Mouse (Mus musculus) olfactory bulb, adult 2 months (tissue): ENCODE results near the gene Baz1a.

Experiments
- CTCF ChIP-seq: fragments of 200-500 bp; IDR thresholded peaks from 2 replicates; pipeline ENCODE4 v1.5.1; 2012; ENCODE audit warnings: low read depth, mild to moderate bottlenecking, low read length, moderate library complexity; ENCODE audit not compliant: insufficient read depth
- POLR2A ChIP-seq: fragments of 200-500 bp; IDR thresholded peaks from 2 replicates; pipeline ENCODE4 v1.6.1; 2012; ENCODE audit warnings: mild to moderate bottlenecking, low read depth, low read length, moderate library complexity; ENCODE audit not compliant: insufficient read depth

DNA sequence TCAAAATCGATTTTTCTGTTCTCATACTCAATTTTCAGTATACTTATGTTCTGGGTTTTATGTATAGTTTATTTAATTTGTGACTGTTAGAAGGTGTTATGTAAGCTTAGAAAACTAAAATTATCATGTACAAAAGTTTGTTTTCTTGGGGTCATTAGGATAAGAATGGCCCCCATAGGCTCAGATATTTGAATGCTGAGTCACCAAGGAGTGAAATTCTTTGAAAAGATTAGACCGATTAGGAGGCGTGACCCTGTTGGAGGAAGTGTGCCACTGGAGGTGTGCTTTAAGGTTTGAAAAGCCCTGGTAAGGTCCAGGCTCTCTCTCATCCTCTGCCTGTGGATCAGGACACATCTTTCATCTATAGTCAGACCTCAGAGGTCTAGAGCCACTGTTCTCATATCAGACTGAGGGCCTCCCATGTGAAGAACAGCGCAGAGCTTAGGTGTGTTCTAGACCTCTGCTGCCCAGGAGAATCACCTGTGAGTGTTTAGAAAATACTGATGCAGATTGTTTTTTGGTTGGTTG lies 25.8 kb downstream of the Baz1a start:
- TF ChIP-seq POLR2A = no peak
- no peak for TF ChIP-seq CTCF
